Mouse (Mus musculus) cerebellum, adult 2 months (tissue): ENCODE data around the gene Gm6020.

ENCODE experiments used
- CTCF ChIP-seq: fragments of 200-500 bp; IDR thresholded peaks from 2 replicates; pipeline ENCODE4 v1.5.1; 2011; ENCODE audit warnings: low read depth, mild to moderate bottlenecking, control low read depth, low read length, moderate library complexity, borderline replicate concordance; ENCODE audit not compliant: insufficient read depth
- POLR2A ChIP-seq: fragments of 200-500 bp; IDR thresholded peaks from 2 replicates; pipeline ENCODE4 v1.6.1; 2011; ENCODE audit warnings: low read length, control low read depth, borderline replicate concordance; ENCODE audit not compliant: insufficient read depth

GRCm38 (mm10) chr19:61151701-61152420 lies 31.8 kb upstream of the Gm6020 start:
- TF ChIP-seq CTCF (no peak), POLR2A (no peak)
